Mouse (Mus musculus): Measurements from ENCODE around the gene Sorbs1.

Gene Sorbs1

GRCm38 (mm10) chr19:40409500-40410035 lies 104.0 kb downstream of the Sorbs1 start:
- DNase-seq (ENCODE audit: low read depth, low spot score): no peak

DNA sequence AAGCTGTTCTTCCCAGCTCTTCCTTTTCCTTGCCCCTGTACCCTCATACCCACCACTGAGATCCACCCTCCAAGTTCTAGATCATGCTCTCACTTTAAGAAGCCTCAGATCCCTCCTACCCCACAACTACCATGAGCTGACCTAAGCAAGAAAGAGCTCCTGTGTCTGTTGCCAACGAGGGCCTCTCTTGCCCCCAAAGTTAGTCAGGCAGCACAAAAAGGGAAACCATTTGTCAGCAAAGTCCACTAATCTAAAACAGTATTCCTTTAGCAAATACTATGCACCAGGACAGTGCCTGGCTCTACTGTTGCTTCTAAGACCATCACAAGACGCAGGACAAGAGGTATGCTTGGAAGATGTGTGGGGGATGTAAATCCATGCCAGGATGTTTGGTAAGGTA lies 106.4 kb downstream of the Sorbs1 start:
- no peak for DNase-seq (ENCODE audit: low read depth, low spot score)

GRCm38 (mm10) chr19:40406661-40407060 lies 106.9 kb downstream of the Sorbs1 start:
- no peak for DNase-seq (ENCODE audit: low read depth, low spot score)

GRCm38 (mm10) chr19:40405808-40406207 lies 107.8 kb downstream of the Sorbs1 start:
- no peak for DNase-seq (ENCODE audit: low read depth, low spot score)

DNA sequence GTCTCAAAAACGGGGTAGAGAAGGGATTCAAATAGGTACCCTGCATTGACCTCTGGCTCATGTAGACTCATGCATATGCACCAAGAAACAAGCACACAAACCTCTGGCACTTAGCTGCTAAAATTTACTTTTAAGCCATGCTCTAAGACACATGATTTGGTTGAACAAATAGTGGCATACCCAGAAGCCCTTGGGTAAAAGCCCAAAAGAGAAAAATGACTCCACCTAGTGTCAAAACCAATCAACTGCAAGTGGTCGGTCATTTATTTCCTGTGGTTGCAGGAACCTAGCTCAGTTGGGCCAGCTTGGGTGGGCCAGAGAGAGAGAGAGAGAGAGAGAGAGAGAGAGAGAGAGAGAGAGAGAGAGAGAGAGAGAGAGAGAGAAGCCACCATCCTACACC lies 109.0 kb downstream of the Sorbs1 start:
- no peak for DNase-seq (ENCODE audit: low read depth, low spot score)

DNA sequence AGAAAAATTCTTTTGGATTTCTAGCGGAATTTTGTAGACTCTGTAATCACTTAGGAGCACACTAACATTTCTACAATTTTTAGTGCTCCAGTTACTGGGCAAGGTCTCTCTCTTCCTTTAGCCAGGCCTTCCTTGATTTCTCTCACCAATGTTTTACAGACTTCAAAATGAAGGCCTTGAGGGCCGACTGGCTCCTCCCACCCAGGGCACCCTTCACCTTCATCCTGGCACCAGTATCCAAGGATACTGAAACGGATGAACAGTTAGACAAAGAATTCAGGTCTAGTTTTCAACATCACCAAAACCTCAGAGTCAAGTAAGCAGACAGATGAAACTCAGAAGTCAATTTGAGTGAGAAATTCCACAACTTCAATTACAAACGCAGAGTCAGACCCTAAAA lies 109.6 kb downstream of the Sorbs1 start:
- DNase-seq (ENCODE audit: low read depth, low spot score): no peak

- DNase-seq (ENCODE audit: low read depth, low spot score): no peak
Measured at GRCm38 (mm10) chr19:40402155-40402963, 111.2 kb downstream of the Sorbs1 start.

DNA sequence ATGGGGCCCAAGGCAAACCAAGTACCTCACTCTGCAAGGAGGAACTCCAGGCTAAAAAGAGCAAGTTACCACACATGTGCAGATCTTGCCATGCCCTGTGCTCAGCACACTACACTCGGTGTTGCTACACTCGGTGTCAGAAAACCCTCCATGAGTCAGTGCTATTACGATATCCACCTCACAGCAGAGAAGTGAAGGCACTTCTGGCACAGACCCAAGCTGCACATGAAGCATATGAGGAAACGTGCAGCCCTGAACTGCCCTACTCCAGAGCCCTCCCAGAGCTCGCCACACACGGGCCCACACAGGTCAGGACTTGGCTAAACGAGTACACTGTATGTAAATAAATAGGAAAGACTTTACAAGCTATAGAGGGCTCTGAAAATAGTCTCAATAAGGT lies 112.4 kb downstream of the Sorbs1 start:
- DNase-seq (ENCODE audit: low read depth, low spot score): no peak

GRCm38 (mm10) chr19:40400426-40401030 lies 113.1 kb downstream of the Sorbs1 start:
- DNase-seq (ENCODE audit: low read depth, low spot score): no peak

DNA sequence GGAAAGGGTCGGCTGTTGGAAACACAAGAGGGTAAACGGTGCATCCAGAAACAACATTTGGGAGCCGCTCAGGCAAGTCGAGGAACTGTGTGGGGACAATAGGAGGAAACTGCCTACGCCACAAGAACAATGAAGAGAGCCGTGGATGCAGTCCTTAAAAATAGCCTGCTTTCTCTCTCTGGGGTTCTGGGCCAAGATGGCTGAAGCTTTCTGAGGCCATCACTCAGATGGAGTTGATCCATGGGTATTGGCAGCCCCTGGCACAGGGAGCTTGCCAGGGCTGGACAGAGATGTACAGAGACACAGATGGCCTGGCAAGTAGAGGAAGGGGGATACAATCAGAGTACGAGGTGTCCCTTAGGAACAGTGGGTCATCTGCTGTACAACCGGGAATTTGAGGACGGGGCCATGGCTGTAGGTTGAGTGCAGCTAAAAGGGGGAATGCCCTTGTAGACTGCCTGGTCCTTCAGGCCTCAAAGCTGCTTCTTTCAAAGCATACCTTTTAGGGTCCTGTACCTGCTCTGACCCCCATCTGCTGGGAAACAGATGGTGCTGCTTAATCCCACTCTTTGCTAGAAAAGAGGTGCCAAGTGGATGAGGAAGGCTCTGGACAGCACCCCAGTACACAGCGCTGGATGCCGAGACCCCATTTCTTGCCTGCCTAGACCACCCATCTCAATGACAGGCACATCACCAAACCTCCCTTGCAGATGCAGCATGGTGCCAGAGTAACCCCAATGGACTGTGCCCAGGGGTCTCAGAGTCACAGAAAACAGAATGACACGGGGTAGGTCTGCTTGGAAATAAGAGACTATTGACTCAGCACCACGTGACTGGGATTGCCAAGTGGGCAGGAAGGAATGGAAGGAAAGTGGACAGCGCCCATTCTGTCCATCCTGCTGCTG lies 117.6 kb downstream of the Sorbs1 start:
- no peak for DNase-seq (ENCODE audit: low read depth, low spot score)

DNA sequence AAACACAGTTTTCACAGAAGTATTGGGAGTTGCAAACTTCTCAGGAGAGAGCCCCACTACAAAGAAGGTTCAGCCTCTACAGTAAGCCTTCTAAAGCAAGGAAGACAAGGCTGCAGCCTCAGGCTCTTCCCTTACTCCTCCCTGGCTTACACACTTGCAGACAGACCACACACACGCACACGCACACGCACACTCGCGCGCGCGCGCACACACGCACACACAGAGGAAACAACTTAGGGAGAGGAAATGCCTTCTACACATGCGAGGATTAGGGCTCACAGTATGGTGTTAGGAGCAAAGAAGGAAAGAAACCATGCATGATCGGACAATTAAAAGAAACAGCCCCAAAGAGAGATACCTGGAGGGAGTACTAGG lies 118.3 kb downstream of the Sorbs1 start:
- DNase-seq (ENCODE audit: low read depth, low spot score): no peak

DNA sequence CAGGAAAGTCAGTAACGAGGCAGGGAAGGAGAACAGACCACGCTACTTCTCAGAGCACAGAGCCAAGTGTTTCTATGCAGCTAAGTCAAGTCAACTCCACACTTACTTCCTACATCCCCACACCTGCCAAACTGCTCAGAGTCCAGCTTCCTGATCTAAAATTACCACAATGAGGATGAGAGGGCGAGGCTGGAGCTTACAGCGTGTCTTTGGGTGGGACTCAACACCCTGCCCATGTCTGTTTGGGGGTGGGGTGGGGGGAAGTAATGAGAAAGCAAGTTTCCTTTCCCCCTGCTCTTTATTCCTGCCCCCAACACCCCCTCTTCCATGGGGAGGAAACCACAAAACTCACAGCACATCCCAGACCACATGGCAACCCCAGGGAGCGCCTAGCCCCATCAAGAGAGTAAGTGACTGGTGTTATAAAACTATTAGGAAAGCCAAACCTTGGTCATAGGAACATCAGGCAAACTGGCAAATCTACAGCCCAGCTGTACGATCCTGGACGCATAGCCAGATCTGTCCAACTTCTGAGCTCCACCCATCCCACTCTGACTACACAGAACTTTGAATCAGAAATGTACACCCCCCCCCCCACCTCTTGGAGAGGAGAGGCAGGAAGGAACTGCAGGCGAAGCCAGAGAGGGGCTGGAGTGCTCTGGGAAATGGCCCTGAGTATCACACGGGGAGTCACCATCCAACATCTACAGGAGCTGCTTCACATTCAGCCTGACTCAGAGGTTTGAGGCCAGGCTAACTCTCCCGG lies 118.8 kb downstream of the Sorbs1 start:
- no peak for DNase-seq (ENCODE audit: low read depth, low spot score)

DNA sequence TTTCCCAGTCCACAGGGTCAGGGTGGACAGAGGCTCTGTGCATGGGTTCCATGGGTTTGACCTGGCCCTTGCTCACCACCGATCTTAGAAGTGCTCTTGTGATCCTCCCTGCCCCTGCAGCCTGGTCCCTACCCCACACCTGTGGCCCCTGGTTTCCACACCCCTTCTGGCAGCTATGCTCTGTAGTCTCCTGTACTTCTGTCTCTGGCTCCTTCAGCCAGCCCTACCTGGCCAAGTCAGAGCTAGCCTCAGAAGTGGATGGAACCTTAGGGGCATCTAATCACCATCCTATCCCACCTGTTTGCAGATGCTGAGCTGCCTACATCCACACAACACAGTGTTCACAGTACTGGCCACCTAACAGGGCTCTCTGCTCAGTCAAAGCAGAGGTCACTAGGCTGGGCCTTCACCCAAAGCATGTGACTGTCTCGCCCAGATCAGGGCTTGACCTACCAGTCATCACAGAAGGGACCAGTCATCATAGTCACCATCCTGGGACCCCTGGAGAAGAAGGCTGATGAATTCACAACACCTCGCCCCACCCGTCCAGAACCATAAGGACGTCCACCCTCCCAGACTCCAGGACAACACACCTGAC lies 120.7 kb downstream of the Sorbs1 start:
- no peak for DNase-seq (ENCODE audit: low read depth, low spot score)

DNA sequence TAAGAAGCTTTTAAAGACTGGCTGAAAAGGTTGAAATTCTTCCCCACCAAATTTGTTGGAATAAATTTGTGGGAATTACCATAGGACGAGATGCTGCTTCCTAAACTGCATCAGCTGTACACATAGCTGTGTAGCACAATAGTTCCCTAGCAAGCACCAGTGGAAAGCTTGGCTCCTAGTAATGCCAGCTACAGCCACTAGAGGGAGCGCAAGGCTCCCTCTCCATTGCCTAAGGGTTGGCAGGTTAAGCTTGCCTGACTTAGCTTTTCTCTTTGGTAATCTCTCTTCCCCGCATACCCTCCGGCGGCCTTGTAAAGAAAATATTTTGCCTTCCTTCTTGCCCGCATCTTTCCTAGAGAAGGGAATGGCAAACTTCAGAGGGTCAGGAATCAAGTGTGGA lies 122.1 kb downstream of the Sorbs1 start:
- DNase-seq (ENCODE audit: low read depth, low spot score): peak; percentile 66

- DNase-seq (ENCODE audit: low read depth, low spot score): no peak
Measured at GRCm38 (mm10) chr19:40386916-40387315, 126.7 kb downstream of the Sorbs1 start.

GRCm38 (mm10) chr19:40385334-40385733 lies 128.2 kb downstream of the Sorbs1 start:
- DNase-seq (ENCODE audit: low read depth, low spot score): no peak

- DNase-seq (ENCODE audit: low read depth, low spot score): no peak
Measured at GRCm38 (mm10) chr19:40383931-40384330, 129.6 kb downstream of the Sorbs1 start.

DNA sequence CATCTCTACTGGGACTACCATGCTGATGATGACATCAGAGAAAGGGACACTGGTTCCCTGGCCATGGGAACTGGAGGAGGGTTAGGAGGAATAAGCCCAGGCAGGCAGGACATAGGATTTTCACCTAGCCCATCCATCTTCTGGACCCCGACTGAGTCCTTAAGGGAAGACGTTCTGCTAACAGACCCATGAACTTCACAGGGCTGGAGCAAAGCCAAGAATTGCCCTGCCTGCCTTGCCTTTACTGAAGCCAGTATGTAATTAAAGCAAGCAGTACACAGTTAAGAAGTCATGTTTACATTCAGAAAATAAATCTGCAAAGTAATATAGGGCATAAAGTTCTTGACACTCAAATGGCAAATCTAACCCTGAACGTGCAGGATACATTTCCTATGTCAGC lies 132.9 kb downstream of the Sorbs1 start:
- no peak for DNase-seq (ENCODE audit: low read depth, low spot score)

DNA sequence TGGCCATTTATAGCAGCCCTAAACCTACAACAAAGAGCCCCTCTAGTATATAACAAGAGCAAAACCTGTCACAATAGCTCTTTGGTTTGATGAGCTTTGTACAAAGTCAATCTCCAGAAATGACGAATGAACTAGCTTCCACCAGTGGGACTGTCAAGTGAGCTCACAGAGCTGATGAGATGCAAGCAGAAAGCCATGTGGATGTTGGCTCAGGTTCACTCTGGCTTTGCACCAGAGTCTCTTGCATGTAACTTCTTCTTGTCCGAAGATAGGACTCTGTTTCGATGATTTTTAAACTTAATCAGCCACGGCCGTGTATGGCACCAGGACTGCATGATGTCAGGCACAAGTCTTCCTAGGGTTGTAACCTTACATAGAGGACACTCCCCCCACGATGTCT lies 133.6 kb downstream of the Sorbs1 start:
- no peak for DNase-seq (ENCODE audit: low read depth, low spot score)

DNA sequence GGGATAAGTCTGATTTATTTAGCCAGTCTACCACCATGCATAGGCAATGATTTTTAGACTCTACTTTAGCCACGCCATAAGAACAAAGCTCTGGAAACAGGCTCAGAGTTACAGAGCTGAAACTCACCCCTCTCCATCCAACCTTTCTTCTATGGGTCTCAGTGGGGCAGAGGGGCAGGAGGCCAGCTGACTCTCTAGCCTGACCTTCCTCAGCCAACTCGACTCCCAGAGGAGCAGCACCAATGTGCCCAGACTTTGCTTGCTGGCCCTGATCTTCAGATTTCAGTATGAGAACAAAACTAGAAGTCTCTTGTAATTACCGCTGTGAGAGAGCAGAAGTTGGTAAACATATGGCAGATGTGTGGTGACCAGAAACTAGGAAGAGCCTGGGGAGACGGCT lies 134.5 kb downstream of the Sorbs1 start:
- DNase-seq (ENCODE audit: low read depth, low spot score): no peak

DNA sequence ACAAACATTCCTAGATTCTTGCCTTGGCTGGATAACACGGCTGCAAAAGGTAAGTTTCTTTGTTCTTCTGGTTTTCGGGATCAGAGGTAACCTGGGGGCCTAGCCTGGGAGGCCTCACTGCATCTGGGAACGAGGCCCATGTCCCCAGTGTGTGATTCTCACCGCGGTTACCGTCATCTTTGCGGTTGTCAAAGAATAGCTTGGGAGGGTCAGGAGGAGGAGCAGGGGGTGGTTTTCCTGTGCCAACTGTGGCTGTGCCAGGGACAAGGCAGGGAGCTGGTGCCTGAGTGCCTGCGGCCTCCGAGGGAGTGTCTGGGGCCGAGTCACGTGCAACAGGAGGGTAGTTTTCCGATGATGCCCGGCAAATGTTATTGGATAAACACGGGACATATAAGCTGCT lies 135.9 kb downstream of the Sorbs1 start:
- DNase-seq (ENCODE audit: low read depth, low spot score): no peak
